Mouse (Mus musculus): Measurements from ENCODE around the gene 4931406P16Rik.

Gene 4931406P16Rik

DNA sequence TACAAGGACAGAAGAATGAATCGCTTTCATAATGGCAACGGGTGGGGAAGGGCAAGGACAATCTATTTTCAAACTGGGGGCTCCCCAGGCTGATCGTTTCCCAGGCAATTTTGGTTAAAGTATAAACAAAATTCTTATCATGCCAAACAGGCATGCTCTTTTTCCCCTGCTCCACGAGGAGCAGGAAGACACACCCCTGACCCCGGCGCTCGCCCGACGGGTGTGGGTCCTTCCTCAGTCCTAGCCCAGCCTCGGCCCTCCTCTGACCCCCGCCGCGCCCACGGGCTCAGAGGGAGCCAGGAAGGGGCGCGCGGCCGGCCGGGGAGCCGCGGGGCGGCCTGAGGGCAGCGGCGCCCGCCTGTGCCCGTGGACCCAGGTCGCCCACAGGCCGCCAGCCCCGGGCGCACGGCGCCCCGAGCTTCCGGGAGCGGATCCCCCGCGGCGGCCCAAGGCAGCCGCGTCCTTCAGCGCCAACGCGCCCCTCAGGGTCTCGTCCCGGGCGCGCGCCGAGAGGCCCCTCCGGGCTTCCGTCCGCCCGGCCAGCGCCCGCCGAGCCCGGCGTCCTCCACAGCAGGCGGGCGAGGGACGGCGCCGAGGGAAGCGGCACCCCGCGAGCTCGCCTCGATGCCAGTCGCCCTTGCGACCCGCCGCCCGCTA lies 437 bp downstream of the 4931406P16Rik start:
- DNase-seq (ENCODE audit: low read depth, low spot score) = peak; percentile 84

GRCm38 (mm10) chr7:34309186-34309764 lies 4.1 kb downstream of the 4931406P16Rik start:
- DNase-seq (ENCODE audit: low read depth, low spot score) = no peak

DNA sequence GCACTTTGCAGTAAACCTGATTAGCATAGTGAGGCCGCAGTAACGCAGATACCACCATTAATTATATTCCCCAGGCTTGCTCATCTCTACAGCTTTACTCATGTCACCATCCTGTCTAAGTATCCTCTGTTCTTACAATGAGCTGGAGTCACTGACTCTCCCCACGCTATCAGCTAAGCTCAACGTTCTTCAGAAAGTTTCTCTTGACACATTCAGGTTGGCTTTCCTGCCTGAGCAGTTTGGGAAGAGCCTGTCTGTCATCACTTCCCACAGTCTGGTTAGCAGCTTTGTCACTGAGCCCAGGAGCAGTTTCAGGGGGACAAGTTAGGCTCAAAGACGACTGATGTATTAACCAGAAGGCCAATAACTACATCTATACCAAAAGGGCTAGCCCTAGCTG lies 4.8 kb downstream of the 4931406P16Rik start:
- DNase-seq (ENCODE audit: low read depth, low spot score) = no peak

GRCm38 (mm10) chr7:34305454-34305853 lies 7.9 kb downstream of the 4931406P16Rik start:
- no peak for DNase-seq (ENCODE audit: low read depth, low spot score)

- DNase-seq (ENCODE audit: low read depth, low spot score) = no peak
These were observed 10.7 kb downstream of the 4931406P16Rik start for GRCm38 (mm10) chr7:34302651-34303050.

DNA sequence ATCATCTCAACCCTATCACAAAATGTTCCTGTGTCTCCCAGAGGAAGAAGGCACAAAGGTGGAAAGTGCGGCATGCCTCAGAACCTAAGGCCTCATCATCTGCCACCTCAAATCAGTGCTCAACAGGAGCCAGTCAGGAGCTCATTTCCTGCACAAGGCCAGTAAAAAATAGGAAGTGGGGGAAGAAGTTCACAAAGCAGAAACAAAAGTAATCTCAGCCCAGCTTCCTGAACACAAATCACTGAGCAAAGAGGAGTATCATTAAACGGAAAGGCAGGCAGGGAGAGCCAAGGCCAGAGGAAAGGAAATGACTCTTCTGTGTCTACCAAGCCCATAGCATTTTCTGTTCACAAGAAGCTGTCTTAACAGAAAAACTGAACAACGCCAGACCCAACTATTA lies 11.4 kb downstream of the 4931406P16Rik start:
- no peak for DNase-seq (ENCODE audit: low read depth, low spot score)

DNA sequence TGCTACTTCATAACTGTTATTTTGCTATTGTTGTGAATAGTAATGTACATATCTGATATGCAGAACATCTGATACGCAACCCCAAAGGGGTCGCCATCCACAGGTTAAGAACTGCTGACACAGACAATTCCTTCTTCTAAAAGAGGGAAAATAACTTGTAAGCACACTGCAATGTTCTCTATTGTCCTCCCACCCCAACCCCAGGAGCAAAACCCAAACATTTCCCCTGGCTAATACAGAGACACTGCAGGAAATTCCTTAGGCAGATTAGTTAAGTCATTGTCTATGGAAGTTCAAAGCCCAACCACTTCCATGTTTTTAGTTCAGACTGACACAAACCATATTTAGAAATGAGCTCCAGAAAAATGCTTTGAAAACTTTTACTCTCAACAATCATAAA lies 14.5 kb downstream of the 4931406P16Rik start:
- DNase-seq (ENCODE audit: low read depth, low spot score) = no peak

GRCm38 (mm10) chr7:34296124-34296523 lies 17.2 kb downstream of the 4931406P16Rik start:
- no peak for DNase-seq (ENCODE audit: low read depth, low spot score)

- no peak for DNase-seq (ENCODE audit: low read depth, low spot score)
These were observed 20.7 kb downstream of the 4931406P16Rik start for GRCm38 (mm10) chr7:34292633-34293032.

DNA sequence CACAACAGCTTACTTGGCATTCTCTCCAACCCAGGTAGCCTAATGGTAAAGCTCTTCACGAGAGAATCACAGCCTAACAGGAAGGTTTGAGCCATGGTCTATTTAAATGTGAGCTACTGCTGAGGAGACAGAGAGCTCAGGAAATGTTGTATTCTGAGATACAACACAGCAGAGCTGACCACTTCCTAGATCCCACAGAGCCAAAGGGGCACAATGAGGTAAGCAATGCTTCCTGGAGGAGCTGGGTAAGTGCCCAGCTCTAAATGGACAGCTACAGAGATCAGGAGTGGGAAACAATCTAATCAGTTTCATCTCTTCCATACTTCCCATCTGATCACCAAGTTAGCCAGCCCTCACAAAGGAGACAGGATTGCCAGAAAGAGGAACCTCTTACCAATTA lies 22.1 kb downstream of the 4931406P16Rik start:
- no peak for DNase-seq (ENCODE audit: low read depth, low spot score)

- DNase-seq (ENCODE audit: low read depth, low spot score) = no peak
These were observed 22.8 kb downstream of the 4931406P16Rik start for GRCm38 (mm10) chr7:34290450-34291151.

DNA sequence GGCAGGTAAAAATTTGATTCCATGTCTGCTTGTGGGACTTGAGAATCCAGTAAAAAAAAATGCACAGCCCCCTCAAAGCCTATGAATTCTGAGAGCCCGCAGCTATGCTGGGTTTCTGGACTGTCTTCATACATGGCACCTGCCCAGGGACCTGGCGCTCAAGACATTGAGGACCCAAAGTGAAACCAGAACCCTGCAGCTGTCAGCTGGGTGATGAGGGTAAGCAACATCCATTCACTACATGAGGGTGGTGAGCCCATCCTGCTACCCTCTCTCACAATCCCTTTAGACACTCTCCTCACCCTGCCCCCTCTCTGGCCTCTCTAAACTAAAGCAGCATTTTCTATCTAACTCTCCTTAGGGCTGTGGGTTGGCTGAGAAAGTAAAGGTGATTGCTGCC lies 35.7 kb downstream of the 4931406P16Rik start:
- DNase-seq (ENCODE audit: low read depth, low spot score) = no peak

GRCm38 (mm10) chr7:34276066-34276465 lies 37.3 kb downstream of the 4931406P16Rik start:
- no peak for DNase-seq (ENCODE audit: low read depth, low spot score)

- peak; percentile 15 for DNase-seq (ENCODE audit: low read depth, low spot score)
These were observed 40.9 kb downstream of the 4931406P16Rik start for GRCm38 (mm10) chr7:34272465-34272864.

- DNase-seq (ENCODE audit: low read depth, low spot score) = peak; percentile 25
These were observed 44.9 kb downstream of the 4931406P16Rik start for GRCm38 (mm10) chr7:34268463-34268862.

DNA sequence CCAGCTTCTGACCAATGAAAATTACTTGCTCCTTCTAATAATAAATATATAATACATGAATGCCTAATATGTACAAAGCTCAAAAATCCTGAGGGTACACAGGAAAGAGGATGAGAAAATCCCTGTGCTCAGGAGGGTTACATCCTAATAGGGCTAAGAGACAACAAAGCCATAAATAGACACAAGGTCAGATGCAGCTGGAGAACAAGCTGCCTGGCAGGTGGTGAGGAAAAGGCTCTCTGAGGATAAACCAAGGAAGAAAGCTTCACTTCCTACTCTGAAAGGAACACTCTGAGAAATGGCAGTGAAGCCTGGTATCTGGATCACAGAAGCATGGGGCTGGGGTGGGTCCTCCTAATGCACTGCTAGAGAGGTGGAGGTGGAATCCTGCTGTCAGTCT lies 46.9 kb downstream of the 4931406P16Rik start:
- DNase-seq (ENCODE audit: low read depth, low spot score) = no peak

DNA sequence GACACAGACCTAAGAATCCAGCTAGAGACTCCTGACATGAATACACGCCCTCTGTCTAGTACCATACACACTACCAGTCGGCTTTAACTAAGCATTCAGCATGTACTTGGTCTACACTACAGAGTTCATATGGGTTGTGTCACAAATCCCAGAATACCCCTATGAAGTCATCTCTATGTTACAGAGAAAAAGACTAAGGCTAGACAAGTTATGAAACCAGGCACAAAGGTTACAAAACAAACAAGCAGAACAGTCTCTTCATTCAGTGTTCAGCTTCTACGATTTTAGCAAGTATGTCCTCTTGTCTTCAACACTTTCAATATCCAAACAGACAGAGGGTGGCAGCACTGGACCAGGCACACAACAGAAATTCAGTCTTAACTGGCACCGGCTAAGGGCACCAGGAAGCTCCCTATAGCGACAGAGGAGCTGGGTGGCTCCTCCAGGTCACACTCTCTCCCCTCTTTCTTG lies 47.4 kb downstream of the 4931406P16Rik start:
- peak; percentile 32 for DNase-seq (ENCODE audit: low read depth, low spot score)

GRCm38 (mm10) chr7:34263437-34263836 lies 49.9 kb downstream of the 4931406P16Rik start:
- DNase-seq (ENCODE audit: low read depth, low spot score) = no peak

- no peak for DNase-seq (ENCODE audit: low read depth, low spot score)
These were observed 54.9 kb downstream of the 4931406P16Rik start for GRCm38 (mm10) chr7:34258407-34258806.

GRCm38 (mm10) chr7:34257279-34257678 lies 56.1 kb downstream of the 4931406P16Rik start:
- DNase-seq (ENCODE audit: low read depth, low spot score) = no peak

DNA sequence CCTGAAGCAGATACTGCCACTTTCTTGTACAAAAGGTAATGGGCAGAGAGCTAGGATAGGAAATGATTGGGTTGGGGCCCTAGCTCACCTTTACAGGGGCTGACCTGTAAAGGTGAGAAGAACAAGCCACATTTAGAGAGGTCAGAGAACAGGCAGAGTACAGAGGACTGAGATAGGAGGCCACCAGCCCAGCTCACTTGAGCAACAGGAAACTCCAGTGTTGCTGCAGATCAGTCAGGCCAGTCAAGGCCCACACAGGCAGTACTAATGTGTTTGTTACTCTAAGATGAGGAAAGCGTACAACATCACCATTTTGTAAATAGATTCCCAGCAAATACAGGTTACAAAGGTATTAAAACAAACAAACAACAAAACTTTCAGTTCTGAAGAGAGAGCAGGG lies 57.4 kb downstream of the 4931406P16Rik start:
- DNase-seq (ENCODE audit: low read depth, low spot score) = no peak

GRCm38 (mm10) chr7:34255137-34255536 lies 58.2 kb downstream of the 4931406P16Rik start:
- DNase-seq (ENCODE audit: low read depth, low spot score) = no peak

GRCm38 (mm10) chr7:34252030-34252429 lies 61.3 kb downstream of the 4931406P16Rik start:
- peak; percentile 38 for DNase-seq (ENCODE audit: low read depth, low spot score)
